Mouse (Mus musculus) cerebellum, adult 11-12 months (tissue): ENCODE measurements around the gene Crtc1.

Experiments
- DNase-seq: peaks from one replicate; pipeline ENCODE4 v3.0.0; 2022

The Crtc1 gene

GRCm38 (mm10) chr8:70419879-70420643 lies 19.3 kb downstream of the Crtc1 start:
- DNase-seq = no peak

GRCm38 (mm10) chr8:70418954-70419353 lies 20.4 kb downstream of the Crtc1 start:
- peak; percentile 72 for DNase-seq

GRCm38 (mm10) chr8:70417914-70418313 lies 21.5 kb downstream of the Crtc1 start:
- DNase-seq = peak; percentile 58

DNA sequence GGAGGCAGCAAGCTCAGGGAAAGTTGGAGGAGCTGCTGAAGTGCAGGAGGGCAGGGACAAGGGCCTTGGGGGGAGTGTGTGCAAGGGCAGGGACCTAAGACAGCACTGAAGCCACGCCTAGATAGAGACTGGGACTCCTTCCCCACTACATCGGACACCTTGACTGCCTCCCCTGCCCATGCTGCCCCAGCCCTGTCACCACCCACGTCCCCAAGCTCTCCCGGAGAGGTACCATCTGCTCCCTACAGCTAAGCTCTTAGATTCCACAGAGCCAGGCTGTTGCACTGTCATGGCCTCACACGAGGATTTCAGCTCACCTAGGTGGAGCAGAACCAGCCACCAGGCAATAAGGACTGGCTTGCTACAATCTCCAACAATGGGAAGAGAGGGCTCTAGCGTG lies 22.4 kb downstream of the Crtc1 start:
- DNase-seq = peak; percentile 83

DNA sequence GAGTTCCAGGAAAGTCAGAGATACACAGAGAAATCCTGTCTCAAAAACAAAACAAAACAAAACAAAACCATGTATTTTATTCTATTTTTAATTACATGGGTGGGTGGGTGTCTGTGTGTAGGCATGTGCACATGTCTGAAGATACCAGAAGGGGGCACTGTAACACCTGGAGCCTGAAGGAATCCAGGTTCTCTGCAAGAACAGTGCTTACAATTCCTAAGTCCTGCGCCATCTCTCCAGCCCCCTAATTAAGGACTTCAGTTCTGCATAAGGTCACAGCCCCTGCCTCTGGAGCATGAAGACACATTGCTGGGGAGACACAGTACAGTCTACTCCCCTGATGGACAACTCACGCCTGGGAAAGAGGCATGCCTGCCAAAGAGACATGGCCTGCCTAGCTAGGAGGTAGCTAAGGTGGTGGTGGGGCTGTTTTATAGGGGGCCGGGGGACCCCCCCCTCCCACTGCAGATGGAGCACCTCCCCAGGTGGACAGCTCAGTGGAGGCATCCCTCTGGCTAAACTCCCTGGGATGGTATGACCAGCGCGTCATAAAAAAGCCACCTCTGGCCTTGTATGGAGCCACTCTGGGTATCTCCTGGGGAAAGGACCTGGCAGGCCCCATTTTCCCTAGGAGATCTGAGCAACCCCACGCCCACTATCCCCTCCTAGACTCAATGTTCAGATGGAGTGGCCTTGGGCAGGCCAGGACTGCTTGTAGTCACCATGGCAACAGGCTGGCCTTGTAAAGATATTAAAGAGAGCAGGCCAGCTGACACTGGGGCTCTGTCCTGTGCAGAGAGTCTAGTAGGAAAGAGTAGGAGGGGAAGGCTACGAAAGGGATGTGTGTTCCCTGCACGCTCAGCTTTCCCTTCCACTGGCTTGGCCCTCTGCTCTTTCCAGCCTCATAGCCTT lies 23.6 kb downstream of the Crtc1 start:
- peak; percentile 53 for DNase-seq

DNA sequence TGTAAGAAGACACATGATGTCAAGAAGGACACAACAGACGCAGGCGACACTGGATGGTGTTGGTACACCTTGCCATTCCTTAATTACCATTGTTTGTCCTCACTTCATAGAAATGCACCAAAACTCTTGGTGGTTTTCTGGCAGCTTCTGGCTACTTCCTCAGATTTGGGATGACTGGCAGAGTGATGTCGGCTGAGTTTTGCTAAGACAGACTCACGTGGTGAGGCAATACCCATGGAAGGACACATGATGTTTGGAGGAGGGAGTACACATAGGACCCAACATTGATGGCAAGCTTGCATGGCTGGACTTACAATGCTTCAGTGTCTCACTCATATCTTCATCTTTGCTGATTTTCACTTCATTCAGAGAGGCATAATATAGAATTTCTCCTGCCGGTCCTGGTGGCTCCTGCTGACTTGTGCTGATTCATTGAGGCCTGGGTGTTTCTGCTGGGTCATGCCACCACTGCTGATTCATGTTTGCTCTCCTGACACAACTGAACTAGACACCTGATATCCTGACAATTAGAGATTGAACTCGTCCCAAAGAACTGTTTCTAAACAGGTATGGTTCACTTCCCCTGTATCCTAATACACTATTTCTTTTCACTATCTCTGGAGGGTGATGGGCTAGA lies 25.0 kb downstream of the Crtc1 start:
- DNase-seq = no peak

DNA sequence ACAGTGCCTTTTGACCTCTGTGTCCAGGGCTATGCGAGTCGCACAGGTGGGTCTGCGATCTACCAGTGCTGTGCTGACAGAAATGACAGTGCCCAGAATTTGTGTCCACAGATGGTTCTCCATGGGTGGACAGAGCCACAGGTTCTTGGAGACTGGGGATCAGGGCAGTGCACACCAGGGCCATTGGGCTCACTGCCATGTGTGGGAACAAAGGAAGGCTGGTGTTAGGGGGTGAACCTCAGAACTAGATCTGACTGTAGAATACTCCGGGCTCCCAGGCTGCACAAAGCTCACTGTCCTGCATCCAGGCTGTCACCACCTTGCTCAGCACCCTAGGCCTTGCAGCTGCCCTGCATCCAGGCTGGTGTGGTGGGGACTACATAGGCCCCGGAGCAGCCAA lies 29.1 kb downstream of the Crtc1 start:
- peak; percentile 77 for DNase-seq

DNA sequence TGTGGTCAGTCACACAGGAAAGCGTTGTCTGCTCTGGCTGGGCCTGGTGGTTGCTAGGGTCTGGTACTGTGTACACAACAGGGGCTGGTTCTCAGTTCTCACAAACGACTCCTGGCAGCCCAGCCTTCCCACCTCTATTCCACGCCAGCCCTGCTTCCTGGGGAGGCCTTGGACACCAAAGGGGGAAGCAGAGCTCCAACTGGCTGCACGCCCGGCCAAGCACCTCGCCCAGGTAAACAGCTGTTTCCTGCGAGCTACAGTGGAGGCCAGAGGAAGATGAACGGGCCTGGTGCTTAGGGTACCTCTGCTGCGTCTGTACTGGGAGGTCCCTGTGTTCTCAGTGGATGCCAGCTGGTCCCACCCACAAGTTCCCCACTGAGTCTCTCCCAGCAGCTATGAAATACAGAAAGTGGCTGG lies 29.9 kb downstream of the Crtc1 start:
- peak; percentile 73 for DNase-seq

- no peak for DNase-seq
Observed at GRCm38 (mm10) chr8:70409019-70409418, 30.4 kb downstream of the Crtc1 start.

DNA sequence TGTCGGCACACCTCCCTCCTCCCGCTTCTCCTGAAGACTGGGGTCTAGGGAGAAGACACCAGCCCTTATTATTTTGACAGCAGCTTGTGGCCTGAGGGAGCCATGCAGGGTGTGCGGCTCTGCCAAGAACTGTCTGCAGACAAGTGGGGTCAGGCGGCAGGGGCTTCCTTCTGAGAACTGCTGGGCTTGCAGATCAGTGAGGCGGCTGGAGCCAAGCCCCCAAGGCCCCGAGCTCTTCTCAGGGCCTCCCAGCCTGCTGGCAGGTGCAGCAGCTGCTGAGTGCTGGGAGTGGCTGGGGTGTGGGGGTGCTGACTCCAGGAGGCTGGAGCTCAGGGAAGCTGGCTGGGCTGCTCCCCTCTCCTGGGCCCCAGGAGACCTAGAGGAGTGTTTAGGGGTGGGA lies 31.1 kb downstream of the Crtc1 start:
- DNase-seq = peak; percentile 64

GRCm38 (mm10) chr8:70406427-70407069 lies 32.8 kb downstream of the Crtc1 start:
- peak; percentile 74 for DNase-seq

DNA sequence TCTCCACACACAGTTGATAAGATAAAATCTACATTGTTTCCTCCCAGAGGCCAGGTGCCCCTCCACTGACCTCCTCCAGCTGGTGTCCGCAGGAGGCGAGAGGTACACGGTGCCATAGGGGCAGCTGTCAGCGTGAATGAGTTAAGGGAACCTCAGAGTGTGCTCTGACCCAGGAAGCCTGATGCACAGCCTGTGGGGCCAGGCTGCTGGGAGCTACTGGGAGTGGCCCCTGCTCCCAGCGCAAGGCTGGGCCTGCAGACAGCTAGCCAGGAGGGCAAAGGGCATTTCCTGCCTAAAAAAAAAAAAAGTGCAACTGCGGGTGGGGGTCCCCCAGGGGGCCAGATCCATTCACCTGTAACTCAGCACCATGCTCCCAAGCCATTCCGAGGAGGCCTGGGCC lies 34.2 kb downstream of the Crtc1 start:
- no peak for DNase-seq

DNA sequence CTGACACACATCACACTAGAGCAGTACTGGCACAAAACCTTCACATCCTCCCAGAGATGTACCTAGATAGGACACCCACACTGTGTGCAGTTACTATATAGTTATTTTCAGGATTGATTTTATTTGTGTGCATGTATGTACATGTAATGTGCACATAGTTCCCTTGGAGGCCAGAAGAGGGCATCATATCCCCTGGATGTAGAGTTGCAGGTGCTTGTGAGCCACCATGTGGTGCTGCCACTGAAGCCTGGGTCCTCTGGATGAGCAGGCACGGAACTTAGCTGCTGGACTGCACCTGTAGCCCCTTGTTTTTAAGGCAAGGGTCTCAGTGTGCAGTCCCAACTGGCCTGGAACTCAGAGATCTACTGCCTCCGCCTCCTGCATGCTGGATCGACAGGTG lies 35.2 kb downstream of the Crtc1 start:
- no peak for DNase-seq

DNA sequence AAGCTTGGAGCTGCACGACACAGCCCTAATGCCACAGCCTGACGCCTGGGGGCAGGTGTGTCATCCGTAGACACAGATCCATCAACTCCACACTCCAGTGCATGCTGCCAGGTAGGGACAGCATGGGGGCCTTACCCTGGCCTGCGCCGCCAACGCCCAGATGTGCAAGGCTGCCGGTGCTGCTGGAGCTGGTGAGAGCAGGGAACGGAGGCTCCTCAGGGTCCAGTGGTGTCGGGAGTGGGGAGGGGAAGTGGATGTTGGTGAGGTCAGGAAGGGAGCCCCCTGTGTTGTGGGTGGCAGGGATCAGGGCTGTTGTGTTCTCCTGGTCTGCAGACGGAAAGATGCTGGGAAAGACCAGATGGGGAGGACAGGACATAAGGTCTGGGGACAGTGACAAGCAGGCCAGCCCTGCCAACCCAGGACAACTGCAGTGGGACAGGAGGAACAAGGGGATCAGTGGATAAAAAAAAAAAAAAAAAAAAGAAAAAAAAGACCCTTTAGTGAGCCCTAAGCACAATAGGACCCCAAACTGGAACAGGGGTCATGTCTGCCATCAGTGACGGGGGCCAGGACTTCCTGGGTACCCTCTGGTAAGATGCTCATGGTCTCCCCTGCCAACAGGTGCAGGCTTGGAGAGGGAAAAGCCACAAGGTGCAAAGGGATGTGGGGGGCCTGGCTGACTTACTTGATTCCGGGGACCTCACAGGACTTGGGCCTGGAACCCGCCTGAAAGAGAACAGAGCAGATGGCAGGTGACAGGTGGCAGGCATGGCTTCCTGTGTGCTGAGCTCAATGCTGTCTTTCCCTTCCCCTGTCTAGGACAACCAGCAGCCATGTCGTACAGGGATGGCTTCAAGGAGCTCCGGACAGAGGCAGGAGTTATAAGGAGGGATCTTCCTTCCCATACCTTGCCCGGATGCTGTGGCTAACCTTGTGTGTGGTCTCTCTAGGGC lies 41.5 kb downstream of the Crtc1 start:
- peak; percentile 95 for DNase-seq

DNA sequence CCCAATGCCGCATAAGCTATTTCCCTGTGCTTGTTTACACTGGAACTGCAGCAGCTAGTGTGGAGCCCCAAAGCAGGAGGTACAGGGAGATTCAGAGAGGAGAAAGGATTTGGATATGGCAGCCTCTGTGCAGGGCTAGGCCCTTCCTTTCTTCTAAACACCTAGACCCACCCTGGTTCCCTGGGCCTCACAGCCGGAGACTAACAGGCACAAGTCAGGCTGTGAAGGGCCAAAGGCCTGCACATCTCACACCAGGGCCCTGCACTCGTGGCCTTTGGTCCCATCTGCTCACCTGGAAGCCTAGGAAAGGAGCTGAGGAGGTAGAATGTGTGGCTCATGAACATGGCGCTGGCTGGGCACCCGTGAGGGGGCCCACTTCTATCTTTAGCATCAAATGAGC lies 43.2 kb downstream of the Crtc1 start:
- peak; percentile 54 for DNase-seq

- peak; percentile 96 for DNase-seq
Observed at GRCm38 (mm10) chr8:70395649-70396048, 43.7 kb downstream of the Crtc1 start.

GRCm38 (mm10) chr8:70394269-70394998 lies 44.9 kb downstream of the Crtc1 start:
- peak; percentile 63 for DNase-seq

GRCm38 (mm10) chr8:70393087-70393486 lies 46.3 kb downstream of the Crtc1 start:
- DNase-seq = no peak

- no peak for DNase-seq
Observed at GRCm38 (mm10) chr8:70389678-70390077, 49.7 kb downstream of the Crtc1 start.

DNA sequence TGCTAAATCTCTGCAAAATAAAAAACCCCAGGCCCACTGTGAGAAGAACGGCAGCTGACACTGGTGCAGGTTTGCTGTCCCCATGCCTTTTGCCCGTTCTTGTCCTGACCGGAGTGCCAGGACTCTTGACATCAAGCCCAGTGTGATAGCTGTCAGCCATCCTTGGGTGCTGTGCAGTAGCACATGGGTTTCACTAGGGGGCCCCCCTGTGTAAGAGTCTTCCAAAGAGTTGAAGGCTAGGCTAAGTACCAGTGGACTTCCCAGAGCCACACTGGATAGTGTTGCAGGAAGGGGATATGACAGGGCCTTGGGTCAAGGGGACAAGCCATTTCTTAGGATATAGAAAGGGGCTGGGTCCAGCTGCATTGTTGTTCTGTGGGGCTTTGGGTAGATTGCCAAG lies 56.1 kb downstream of the Crtc1 start:
- DNase-seq = peak; percentile 82

- peak; percentile 66 for DNase-seq
Observed at GRCm38 (mm10) chr8:70380069-70380468, 59.3 kb downstream of the Crtc1 start.
